Mouse (Mus musculus) lung, embryonic 14.5 days (tissue): ENCODE results near the gene Smarcd2. TPM values are rescaled to one million over a fixed set of nuclear protein-coding genes. Genes with fewer than 3 reads are reported as not detected.

Experiments
- ATAC-seq: fragments of 200-750 bp; cut with Nextera tagmentation; 2 replicates; pipeline ENCODE4 v1.8.0; 2017; ENCODE audit warnings: mild to moderate bottlenecking, moderate TSS enrichment, moderate library complexity; ENCODE audit not compliant: insufficient read depth
- DNase-seq: peaks from one replicate; pipeline ENCODE4 v3.0.0-alpha.2; 2015
- H3K27ac ChIP-seq: fragments of 300-500 bp; sonication (generic); 2 replicates; pipeline ENCODE4 v1.5.1; 2014; ENCODE audit warnings: low read depth, mild to moderate bottlenecking, moderate library complexity
- H3K27me3 ChIP-seq: fragments of 300-500 bp; sonication (generic); 2 replicates; pipeline ENCODE4 v1.6.1; 2014; ENCODE audit warnings: low read length, control low read depth; ENCODE audit not compliant: insufficient read depth
- H3K36me3 ChIP-seq: fragments of 300-500 bp; sonication (generic); 2 replicates; pipeline ENCODE4 v1.6.1; 2014; ENCODE audit warnings: control low read depth; ENCODE audit not compliant: insufficient read depth
- H3K4me1 ChIP-seq: fragments of 300-500 bp; sonication (generic); 2 replicates; pipeline ENCODE4 v1.6.1; 2014; ENCODE audit warnings: antibody characterized with exemption, control low read depth; ENCODE audit not compliant: insufficient read depth
- H3K4me2 ChIP-seq: fragments of 300-500 bp; sonication (generic); 2 replicates; pipeline ENCODE4 v1.6.1; 2014; ENCODE audit warnings: mild to moderate bottlenecking
- H3K4me3 ChIP-seq: fragments of 300-500 bp; sonication (generic); 2 replicates; pipeline ENCODE4 v1.5.1; 2014; ENCODE audit warnings: low read depth, low read length
- H3K9ac ChIP-seq: fragments of 300-500 bp; sonication (generic); 2 replicates; pipeline ENCODE4 v1.6.1; 2014
- H3K9me3 ChIP-seq: fragments of 300-500 bp; sonication (generic); 2 replicates; pipeline ENCODE4 v1.6.1; 2016; ENCODE audit warnings: low read depth, low read length, control low read depth
- CTCF ChIP-seq: IDR thresholded peaks from 2 replicates; pipeline ENCODE4 v1.5.1; 2016; ENCODE audit warnings: antibody characterized with exemption, low read depth
- WGBS: fragments of 180-500 bp; shearing (Covaris S2); extraction: QIAGEN DNeasy Blood & Tissue Kit; methylation state at CpG from one replicate; pipeline ENCODE4 v1.1.7; 2014; 5-methylcytosine and 5-hydroxymethylcytosine counted together
- polyA plus RNA-seq: library from polyadenylated mRNA; unstranded; fragments of >200 nt; fragmentation: Nextera tagmentation; extraction: Ambion mirVana; gene quantifications from 2 replicates; pipeline ENCODE4 v1.2.1, GENCODE M21; 2014

Smarcd2 gene
- polyA plus RNA-seq, 1 experiment from 2014 or later = 91.0 TPM

DNA sequence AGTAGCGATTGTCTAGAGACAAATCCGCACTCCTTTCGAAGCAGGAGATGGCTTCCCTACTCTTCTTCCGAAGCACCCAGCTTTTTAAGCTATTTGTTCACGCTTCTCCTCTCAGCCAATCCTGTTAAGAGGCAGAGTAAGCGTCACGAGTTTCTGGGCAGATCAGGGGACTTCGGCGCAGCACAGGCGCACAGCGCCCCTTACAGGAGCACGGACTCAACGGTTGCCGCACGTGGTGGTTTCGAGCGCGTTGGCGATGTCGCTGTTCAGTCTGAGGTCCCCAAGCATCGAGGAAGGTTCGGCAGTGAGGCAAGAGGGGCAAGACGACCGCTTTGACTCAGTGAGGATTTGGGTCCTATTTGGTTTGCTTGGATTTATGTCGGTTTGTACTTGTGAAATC lies 3.7 kb upstream of the Smarcd2 start, which contains the start of gene Tcam1:
Gene Tcam1, plus strand, starts transcription at position 219 of the 400 bp plus-strand sequence.
- peak; percentile 99 for DNase-seq
- TF ChIP-seq CTCF = peak; percentile 89
- no peaks in the 10 kb centered on the region for H3K36me3 ChIP-seq
- H3K4me3 ChIP-seq = 0 out of 2 replicates have a peak within 1 kb of the TSS, but pooled peaks have one; percentile 10
- 5% methylated on average over 25 of the region's 25 CpGs for whole genome bisulfite sequencing
- H3K4me1 ChIP-seq = peaks cover 12% of the 10 kb centered on the region
- no peaks in the 10 kb centered on the region for H3K9me3 ChIP-seq
- peak within 1 kb of the TSS; percentile 78; the same call in 1 of the 2 replicates for H3K27ac ChIP-seq
- H3K4me2 ChIP-seq = peak within 1 kb of the TSS; percentile 53
- ATAC-seq = peak; percentile 13; the same call in 1 of the 2 replicates
- no peaks in the 10 kb centered on the region for H3K27me3 ChIP-seq
- H3K9ac ChIP-seq = no peak within 1 kb of the TSS

DNA sequence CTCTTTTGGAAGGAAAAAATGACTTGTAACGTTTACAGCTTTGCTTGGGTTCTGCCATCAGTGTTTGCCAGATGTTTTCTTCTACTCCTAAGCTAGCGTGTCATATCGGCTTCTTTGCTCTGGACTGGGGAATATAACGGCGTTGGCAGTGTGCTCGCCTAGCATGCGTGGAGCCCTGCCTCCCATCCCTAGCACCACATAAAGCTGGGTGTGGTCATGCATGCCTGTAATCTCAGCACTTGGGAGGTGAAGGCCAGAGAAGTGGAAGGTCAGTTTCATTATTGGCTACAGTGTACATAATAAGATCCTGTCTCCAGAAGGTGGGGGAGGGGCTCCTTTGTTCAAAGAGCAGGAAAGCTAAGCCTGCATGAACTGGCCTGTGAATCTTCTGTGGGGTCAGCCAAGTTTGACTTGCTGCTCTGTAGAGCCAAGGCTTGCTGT lies 2.2 kb upstream of the Smarcd2 start:
- 0 out of 2 replicates have a peak overlapping the region, but pooled peaks have one; percentile 4 for H3K4me2 ChIP-seq
- H3K4me1 ChIP-seq = peaks cover 18% of the 10 kb centered on the region
- H3K9ac ChIP-seq = no peak overlapping the region
- no peak overlapping the region for H3K4me3 ChIP-seq
- WGBS = 40% methylated on average over 7 of the region's 7 CpGs
- no peak for TF ChIP-seq CTCF
- peaks cover 6% of the 10 kb centered on the region; the same call in 1 of the 2 replicates for H3K36me3 ChIP-seq
- H3K27me3 ChIP-seq = no peaks in the 10 kb centered on the region
- DNase-seq (peak; percentile 83), ATAC-seq (peak; percentile 28; the same call in 1 of the 2 replicates)
- peak overlapping the region; percentile 78 for H3K27ac ChIP-seq
- H3K9me3 ChIP-seq = no peaks in the 10 kb centered on the region

DNA sequence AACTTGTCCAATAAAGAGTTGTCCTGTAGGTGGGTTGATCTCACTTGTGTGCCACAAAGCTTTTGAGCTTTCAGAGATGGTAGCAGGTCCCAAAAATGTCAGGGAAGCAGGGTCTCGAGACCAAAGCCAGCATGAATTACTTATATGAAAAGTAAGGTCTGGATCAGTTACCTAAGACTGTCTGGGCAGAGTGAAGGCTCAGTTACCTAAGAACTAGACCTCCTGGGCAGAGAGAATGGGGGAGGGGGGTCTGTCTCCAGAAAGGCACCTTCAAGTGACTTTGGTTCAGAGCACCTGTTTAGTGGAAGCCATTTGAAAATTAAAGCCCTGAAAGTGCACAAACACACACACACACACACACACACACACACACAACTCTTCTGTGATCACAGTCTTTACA lies 1.6 kb upstream of the Smarcd2 start:
- H3K36me3 ChIP-seq = peaks cover 6% of the 10 kb centered on the region; the same call in 1 of the 2 replicates
- ATAC-seq (no peak), DNase-seq (no peak)
- H3K9me3 ChIP-seq = no peaks in the 10 kb centered on the region
- no peak overlapping the region for H3K4me3 ChIP-seq
- H3K27ac ChIP-seq = peak overlapping the region; percentile 78
- peaks cover 20% of the 10 kb centered on the region for H3K4me1 ChIP-seq
- H3K27me3 ChIP-seq = no peaks in the 10 kb centered on the region
- 92% methylated on average over 1 of the region's 1 CpGs for WGBS
- TF ChIP-seq CTCF = no peak
- H3K4me2 ChIP-seq = no peak overlapping the region
- H3K9ac ChIP-seq = no peak overlapping the region

DNA sequence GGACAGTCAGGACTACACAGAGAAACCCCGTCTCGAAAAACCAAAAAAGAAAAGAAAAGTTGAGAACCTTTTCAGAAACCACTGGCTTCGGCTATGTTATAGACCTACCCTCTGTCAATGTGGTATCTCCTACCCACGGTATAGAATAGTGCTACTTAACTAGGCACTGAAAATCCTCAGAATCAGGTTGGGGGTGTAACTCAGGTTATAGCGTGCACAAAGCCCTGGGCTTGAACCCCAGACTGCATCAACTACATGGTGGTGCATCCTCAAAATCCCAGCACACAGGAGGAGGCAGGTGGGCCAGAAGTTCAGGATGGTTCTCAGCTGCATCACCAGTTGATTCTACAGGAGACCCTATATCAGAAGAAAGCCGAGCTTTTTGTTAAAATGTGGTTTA lies 1.0 kb upstream of the Smarcd2 start:
- no peak for ATAC-seq

DNA sequence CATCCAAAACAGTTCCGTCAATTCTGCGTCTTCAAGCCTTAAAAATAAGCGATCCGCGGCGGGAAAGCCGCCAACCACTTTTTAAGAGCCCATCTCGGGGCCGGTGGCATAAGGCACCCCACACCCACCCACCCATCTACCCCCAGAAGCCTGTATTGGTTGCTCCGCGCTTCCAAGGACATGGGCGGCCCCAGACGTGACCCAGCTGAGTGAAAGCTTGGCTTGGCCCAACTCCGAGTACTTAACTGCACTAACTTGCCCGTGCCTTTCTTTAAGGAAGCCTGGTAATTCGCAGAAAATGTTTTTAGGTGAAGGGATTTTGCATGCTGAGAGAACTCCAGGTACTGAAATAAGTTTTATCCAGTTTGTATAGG lies 526 bp upstream of the Smarcd2 start:
- Histone ChIP-seq H3K27ac (peak overlapping the region; percentile 92), H3K4me1 (peaks cover 30% of the 10 kb centered on the region), H3K9ac (peak overlapping the region; percentile 60), H3K4me2 (peak overlapping the region; percentile 78), H3K27me3 (no peaks in the 10 kb centered on the region), H3K9me3 (no peaks in the 10 kb centered on the region), H3K4me3 (peak overlapping the region; percentile 98), H3K36me3 (peaks cover 10% of the 10 kb centered on the region)
- 7% methylated on average over 16 of the region's 16 CpGs for WGBS
- TF ChIP-seq CTCF = no peak
- ATAC-seq = peak; percentile 9; the same call in 1 of the 2 replicates
- no peak for DNase-seq

More for the DNA sequence above, 1.0 kb upstream of the Smarcd2 start:
- Histone ChIP-seq H3K27me3 (no peaks in the 10 kb centered on the region), H3K27ac (peak overlapping the region; percentile 60; the same call in 1 of the 2 replicates), H3K9me3 (no peaks in the 10 kb centered on the region), H3K4me2 (peak overlapping the region; percentile 78), H3K4me1 (peaks cover 25% of the 10 kb centered on the region), H3K9ac (0 out of 2 replicates have a peak overlapping the region, but pooled peaks have one; percentile 60), H3K36me3 (peaks cover 6% of the 10 kb centered on the region; the same call in 1 of the 2 replicates), H3K4me3 (peak overlapping the region; percentile 98; the same call in 1 of the 2 replicates)
- 94% methylated on average over 6 of the region's 6 CpGs for WGBS
- TF ChIP-seq CTCF = no peak
- DNase-seq = no peak

DNA sequence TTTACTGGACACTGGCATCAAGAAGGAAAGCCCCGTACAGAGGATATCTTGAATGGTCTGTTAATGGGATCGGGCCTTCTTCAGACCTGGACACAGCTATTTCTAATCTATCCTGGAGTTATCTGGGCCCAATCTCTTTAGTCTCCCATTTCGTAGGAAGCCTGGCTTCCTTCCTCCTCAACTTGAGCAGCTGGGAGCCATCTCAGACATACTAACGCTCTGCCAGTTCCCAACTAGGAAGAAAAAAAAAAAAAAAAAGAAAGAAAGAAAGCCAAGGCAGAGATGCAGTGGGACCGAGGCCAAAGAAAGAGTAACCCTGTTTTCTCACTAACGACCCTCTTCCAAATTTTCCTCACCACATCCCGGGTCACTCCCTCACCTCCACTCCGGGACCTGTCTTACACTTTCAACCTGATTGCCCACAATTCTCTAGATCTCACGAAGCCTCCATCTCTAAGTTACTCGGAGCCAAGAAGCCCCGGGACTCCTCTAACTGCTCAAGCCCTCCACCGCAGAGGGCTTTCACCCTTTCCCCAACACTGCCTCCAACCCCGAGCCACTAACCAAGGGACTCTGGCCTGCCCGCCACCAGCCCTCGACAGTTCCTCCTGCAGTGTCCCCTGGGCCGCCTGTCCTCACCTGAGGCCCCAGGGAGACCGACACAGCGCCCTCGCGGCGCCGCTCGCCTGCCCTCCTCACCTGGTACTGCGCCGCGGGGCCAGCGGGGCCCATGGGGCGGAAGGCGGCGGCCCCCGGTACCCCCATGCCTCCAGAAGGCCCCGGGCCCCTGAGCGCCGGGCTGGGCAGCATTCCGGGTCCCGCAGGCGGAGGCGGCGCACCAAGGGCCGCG lies 753 bp downstream of the Smarcd2 start:
- Histone ChIP-seq H3K9ac (peak overlapping the region; percentile 99), H3K9me3 (no peaks in the 10 kb centered on the region), H3K27ac (peak overlapping the region; percentile 98), H3K4me2 (peak overlapping the region; percentile 89), H3K4me1 (peaks cover 32% of the 10 kb centered on the region), H3K27me3 (no peaks in the 10 kb centered on the region), H3K36me3 (peaks cover 18% of the 10 kb centered on the region), H3K4me3 (peak overlapping the region; percentile 98)
- TF ChIP-seq CTCF = no peak
- DNase-seq = peak; percentile 85
- peak; percentile 19; the same call in 1 of the 2 replicates for ATAC-seq
- under 1% methylated on average over 41 of the region's 41 CpGs for WGBS
